Mouse (Mus musculus) forebrain, embryonic 11.5 days (tissue): ENCODE results near the gene Pde9a. TPM values are rescaled to one million over a fixed set of nuclear protein-coding genes. Genes with fewer than 3 reads are reported as not detected.

Source experiments
- ATAC-seq: fragments of 200-750 bp; cut with Nextera tagmentation; replicated peaks from 2 replicates; pipeline ENCODE4 v1.8.0; 2017; ENCODE audit warnings: moderate TSS enrichment; ENCODE audit not compliant: low FRiP score
- DNase-seq: peaks from one replicate; pipeline ENCODE4 v3.0.0-alpha.2; 2017; ENCODE audit warnings: low spot score
- H3K27ac ChIP-seq: fragments of 300-500 bp; sonication (generic); 2 replicates; pipeline ENCODE4 v1.5.1; 2014; ENCODE audit warnings: low read depth, low read length
- H3K27me3 ChIP-seq: fragments of 300-500 bp; sonication (generic); 2 replicates; pipeline ENCODE4 v1.6.1; 2014; ENCODE audit warnings: mild to moderate bottlenecking, low read length, mixed read lengths; ENCODE audit not compliant: control insufficient read depth, insufficient read depth
- H3K36me3 ChIP-seq: fragments of 300-500 bp; sonication (generic); 2 replicates; pipeline ENCODE4 v1.6.1; 2014; ENCODE audit warnings: mild to moderate bottlenecking, low read length, moderate library complexity, mixed read lengths; ENCODE audit not compliant: control insufficient read depth, insufficient read depth
- H3K4me1 ChIP-seq: fragments of 300-500 bp; sonication (generic); replicated peaks from 2 replicates; pipeline ENCODE4 v1.6.1; 2014; ENCODE audit warnings: low read length, mixed read lengths; ENCODE audit not compliant: control insufficient read depth, insufficient read depth
- H3K4me2 ChIP-seq: fragments of 300-500 bp; sonication (generic); 2 replicates; pipeline ENCODE4 v1.6.1; 2014; ENCODE audit warnings: low read depth, mild to moderate bottlenecking, low read length, moderate library complexity, mixed read lengths; ENCODE audit not compliant: severe bottlenecking
- H3K4me3 ChIP-seq: fragments of 300-500 bp; sonication (generic); 2 replicates; pipeline ENCODE4 v1.5.1; 2014; ENCODE audit warnings: low read depth, low read length
- H3K9ac ChIP-seq: fragments of 300-500 bp; sonication (generic); 2 replicates; pipeline ENCODE4 v1.6.1; 2014; ENCODE audit warnings: low read length
- H3K9me3 ChIP-seq: fragments of 300-500 bp; sonication (generic); 2 replicates; pipeline ENCODE4 v1.6.1; 2016; ENCODE audit warnings: low read length, mixed read lengths; ENCODE audit not compliant: control insufficient read depth
- WGBS: fragments of 180-500 bp; shearing (Covaris S2); extraction: QIAGEN DNeasy Blood & Tissue Kit; methylation state at CpG from one replicate; pipeline ENCODE4 v1.1.7; 2014; 5-methylcytosine and 5-hydroxymethylcytosine counted together
- polyA plus RNA-seq: library from polyadenylated mRNA; unstranded; fragments of >200 nt; fragmentation: Nextera tagmentation; extraction: Ambion mirVana; gene quantifications from 2 replicates; pipeline ENCODE4 v1.2.1, GENCODE M21; 2014

The Pde9a gene
- polyA plus RNA-seq, 1 experiment from 2014 or later: 30.4 TPM

GRCm38 (mm10) chr17:31454056-31454455 is 68.0 kb downstream of the Pde9a start:
- Histone ChIP-seq H3K9me3 (no peaks in the 10 kb centered on the region), H3K4me1 (no peaks in the 10 kb centered on the region; the same call in 1 of the 2 replicates), H3K4me3 (no peak overlapping the region), H3K36me3 (no peaks in the 10 kb centered on the region; the same call in 1 of the 2 replicates), H3K27ac (no peak overlapping the region), H3K27me3 (no peaks in the 10 kb centered on the region), H3K4me2 (no peak overlapping the region), H3K9ac (no peak overlapping the region)
- ATAC-seq: no peak
- 89% methylated on average over 9 of the region's 9 CpGs for WGBS
- DNase-seq: no peak

GRCm38 (mm10) chr17:31456723-31457567 is 70.9 kb downstream of the Pde9a start:
- ATAC-seq (no peak), DNase-seq (no peak)
- H3K9me3 ChIP-seq: no peaks in the 10 kb centered on the region
- H3K9ac ChIP-seq: no peak overlapping the region
- H3K4me2 ChIP-seq: no peak overlapping the region
- H3K4me3 ChIP-seq: no peak overlapping the region
- 82% methylated on average over 18 of the region's 18 CpGs for WGBS
- no peaks in the 10 kb centered on the region for H3K27me3 ChIP-seq
- H3K4me1 ChIP-seq: no peaks in the 10 kb centered on the region
- H3K36me3 ChIP-seq: no peaks in the 10 kb centered on the region; the same call in 1 of the 2 replicates
- no peak overlapping the region for H3K27ac ChIP-seq

- DNase-seq (no peak), ATAC-seq (no peak)
- Histone ChIP-seq H3K27me3 (no peaks in the 10 kb centered on the region), H3K27ac (no peak overlapping the region), H3K4me1 (no peaks in the 10 kb centered on the region), H3K9ac (no peak overlapping the region), H3K36me3 (no peaks in the 10 kb centered on the region; the same call in 1 of the 2 replicates), H3K4me2 (no peak overlapping the region), H3K9me3 (no peaks in the 10 kb centered on the region), H3K4me3 (no peak overlapping the region)
- WGBS: 75% methylated on average over 4 of the region's 4 CpGs
Measured at GRCm38 (mm10) chr17:31460416-31460815, 74.4 kb downstream of the Pde9a start.

- no peak for ATAC-seq
- peaks cover 9% of the 10 kb centered on the region; the same call in 1 of the 2 replicates for H3K36me3 ChIP-seq
Measured at GRCm38 (mm10) chr17:31462506-31462905, 76.5 kb downstream of the Pde9a start.

GRCm38 (mm10) chr17:31466854-31467253 is 80.8 kb downstream of the Pde9a start:
- Histone ChIP-seq H3K36me3 (peaks cover 12% of the 10 kb centered on the region; the same call in 1 of the 2 replicates), H3K4me2 (no peak overlapping the region), H3K27me3 (no peaks in the 10 kb centered on the region), H3K9me3 (no peaks in the 10 kb centered on the region), H3K9ac (no peak overlapping the region), H3K27ac (no peak overlapping the region), H3K4me3 (no peak overlapping the region), H3K4me1 (peaks cover 2% of the 10 kb centered on the region)
- 89% methylated on average over 3 of the region's 3 CpGs for WGBS
- DNase-seq (no peak), ATAC-seq (no peak)

More at GRCm38 (mm10) chr17:31462506-31462905, 76.5 kb downstream of the Pde9a start:
- Histone ChIP-seq H3K4me2 (no peak overlapping the region), H3K9me3 (no peaks in the 10 kb centered on the region), H3K4me1 (no peaks in the 10 kb centered on the region), H3K27ac (no peak overlapping the region), H3K4me3 (no peak overlapping the region), H3K9ac (no peak overlapping the region), H3K27me3 (no peaks in the 10 kb centered on the region)
- WGBS: 84% methylated on average over 2 of the region's 2 CpGs
- no peak for DNase-seq

- ATAC-seq: no peak
- 75% methylated on average over 5 of the region's 5 CpGs for WGBS
- H3K36me3 ChIP-seq: peaks cover 12% of the 10 kb centered on the region; the same call in 1 of the 2 replicates
Measured at GRCm38 (mm10) chr17:31468496-31468895, 82.5 kb downstream of the Pde9a start.

GRCm38 (mm10) chr17:31470766-31471418 is 84.9 kb downstream of the Pde9a start:
- ATAC-seq: no peak
- DNase-seq: no peak
- H3K36me3 ChIP-seq: peaks cover 12% of the 10 kb centered on the region; the same call in 1 of the 2 replicates

More at GRCm38 (mm10) chr17:31468496-31468895, 82.5 kb downstream of the Pde9a start:
- no peak for DNase-seq
- Histone ChIP-seq H3K4me2 (no peak overlapping the region), H3K27me3 (no peaks in the 10 kb centered on the region), H3K27ac (no peak overlapping the region), H3K9ac (no peak overlapping the region), H3K4me1 (peaks cover 2% of the 10 kb centered on the region), H3K9me3 (no peaks in the 10 kb centered on the region), H3K4me3 (no peak overlapping the region)

GRCm38 (mm10) chr17:31474388-31474787 is 88.4 kb downstream of the Pde9a start:
- Histone ChIP-seq H3K9ac (no peak overlapping the region), H3K27ac (no peak overlapping the region), H3K36me3 (peaks cover 3% of the 10 kb centered on the region; the same call in 1 of the 2 replicates), H3K27me3 (no peaks in the 10 kb centered on the region), H3K4me2 (no peak overlapping the region), H3K9me3 (no peaks in the 10 kb centered on the region), H3K4me3 (no peak overlapping the region), H3K4me1 (peaks cover 2% of the 10 kb centered on the region)
- 80% methylated on average over 6 of the region's 6 CpGs for WGBS
- DNase-seq: no peak
- no peak for ATAC-seq

More at GRCm38 (mm10) chr17:31470766-31471418, 84.9 kb downstream of the Pde9a start:
- Histone ChIP-seq H3K9ac (no peak overlapping the region), H3K4me1 (peaks cover 2% of the 10 kb centered on the region), H3K27ac (no peak overlapping the region), H3K4me3 (no peak overlapping the region), H3K9me3 (no peaks in the 10 kb centered on the region), H3K27me3 (no peaks in the 10 kb centered on the region), H3K4me2 (no peak overlapping the region)
- 66% methylated on average over 5 of the region's 5 CpGs for WGBS
